Mouse (Mus musculus) liver, adult 2 months (tissue): Measurements from ENCODE around the gene 9130230L23Rik. TPM values are rescaled to one million over a fixed set of nuclear protein-coding genes. Genes with fewer than 3 reads are reported as not detected.
A peak's percentile ranks its signal among the peaks of the same experiment; 100 is the strongest.
"Not testable (repeated sequence)": the region's sequence is repeated elsewhere in the genome, so short reads cannot be mapped to it uniquely, and the experiment has no call there.

ENCODE experiments used
- DNase-seq: peaks from one replicate; pipeline ENCODE4 v3.0.0-alpha.2; 2011; ENCODE audit warnings: low read depth, low spot score; ENCODE audit errors: extremely low read depth
- H3K27ac ChIP-seq: fragments of 200-500 bp; replicated peaks from 2 replicates; pipeline ENCODE4 v1.5.1; 2012; ENCODE audit warnings: low read depth, mild to moderate bottlenecking, control low read depth, inconsistent platforms, low read length; ENCODE audit not compliant: insufficient read depth
- H3K27me3 ChIP-seq: fragments of 200-500 bp; 2 replicates; pipeline ENCODE4 v1.6.1; 2012; ENCODE audit warnings: mild to moderate bottlenecking, moderate library complexity, low read length, inconsistent platforms; ENCODE audit not compliant: control insufficient read depth, insufficient read depth
- H3K36me3 ChIP-seq: fragments of 200-500 bp; 2 replicates; pipeline ENCODE4 v1.6.1; 2012; ENCODE audit warnings: low read length, inconsistent platforms; ENCODE audit not compliant: control insufficient read depth, insufficient read depth
- H3K4me1 ChIP-seq: fragments of 200-500 bp; 2 replicates; pipeline ENCODE4 v1.6.1; 2011; ENCODE audit warnings: low read length; ENCODE audit not compliant: control insufficient read depth, insufficient read depth
- H3K4me3 ChIP-seq: fragments of 200-500 bp; 2 replicates; pipeline ENCODE4 v1.5.1; 2011; ENCODE audit warnings: low read depth, mild to moderate bottlenecking, control low read depth, low read length, moderate library complexity; ENCODE audit not compliant: insufficient read depth
- H3K79me2 ChIP-seq: fragments of 200-500 bp; 2 replicates; pipeline ENCODE4 v1.6.1; 2012; ENCODE audit warnings: inconsistent platforms, mild to moderate bottlenecking, low read length, moderate library complexity; ENCODE audit not compliant: control insufficient read depth, insufficient read depth
- H3K9ac ChIP-seq: fragments of 200-500 bp; 2 replicates; pipeline ENCODE4 v1.6.1; 2012; ENCODE audit warnings: low read depth, mild to moderate bottlenecking, control low read depth, inconsistent platforms, low read length
- CTCF ChIP-seq: fragments of 200-500 bp; IDR thresholded peaks from 2 replicates; pipeline ENCODE4 v1.5.1; 2011; ENCODE audit warnings: low read depth, low read length, control low read depth
- POLR2A ChIP-seq: fragments of 200-500 bp; IDR thresholded peaks from 2 replicates; pipeline ENCODE4 v1.6.1; 2011; ENCODE audit warnings: low read length, control low read depth; ENCODE audit not compliant: insufficient read depth; ENCODE audit errors: extremely low read depth
- WGBS: fragments of 180-500 bp; shearing (Covaris S2); methylation state at CpG from one replicate; pipeline ENCODE4 v1.1.7; 2018; 5-methylcytosine and 5-hydroxymethylcytosine counted together
- polyA plus RNA-seq: library from polyadenylated mRNA; depleted of rRNA; stranded (reverse); fragments of >200 nt; gene quantifications from 2 replicates; pipeline ENCODE4 v1.2.3, GENCODE M21; 2012
- total RNA-seq: library from RNA; depleted of rRNA; stranded (reverse); fragments of >200 nt; gene quantifications from 2 replicates; pipeline ENCODE4 v1.2.3, GENCODE M21; 2014

Gene 9130230L23Rik
- total and polyA plus RNA-seq, 2 experiments = 0.65 TPM; not detected in 1

GRCm38 (mm10) chr5:66000567-66001125 is 3.4 kb downstream of the 9130230L23Rik start:
- TF ChIP-seq POLR2A (no peak), CTCF (no peak)
- H3K9ac ChIP-seq = no peak overlapping the region
- H3K79me2 ChIP-seq = no peaks in the 10 kb centered on the region
- DNase-seq = no peak
- H3K27me3 ChIP-seq = no peaks in the 10 kb centered on the region
- no peak overlapping the region for H3K27ac ChIP-seq
- no peak overlapping the region for H3K4me3 ChIP-seq
- H3K36me3 ChIP-seq = no peaks in the 10 kb centered on the region
- 78% methylated on average over 6 of the region's 6 CpGs for WGBS
- peaks cover 9% of the 10 kb centered on the region for H3K4me1 ChIP-seq

GRCm38 (mm10) chr5:66000074-66000473 is 4.0 kb downstream of the 9130230L23Rik start:
- Histone ChIP-seq H3K9ac (no peak overlapping the region), H3K27ac (no peak overlapping the region), H3K36me3 (no peaks in the 10 kb centered on the region), H3K27me3 (no peaks in the 10 kb centered on the region), H3K4me1 (peaks cover 6% of the 10 kb centered on the region), H3K79me2 (no peaks in the 10 kb centered on the region), H3K4me3 (no peak overlapping the region)
- peak; percentile 90 for DNase-seq
- no peak for TF ChIP-seq POLR2A
- no peak for TF ChIP-seq CTCF
- 28% methylated on average over 7 of the region's 7 CpGs for WGBS

GRCm38 (mm10) chr5:65999106-65999505 is 5.0 kb downstream of the 9130230L23Rik start:
- DNase-seq = peak; percentile 88
- Histone ChIP-seq H3K27me3 (no peaks in the 10 kb centered on the region), H3K27ac (no peak overlapping the region), H3K4me3 (no peak overlapping the region), H3K36me3 (no peaks in the 10 kb centered on the region), H3K4me1 (peaks cover 3% of the 10 kb centered on the region), H3K9ac (no peak overlapping the region), H3K79me2 (no peaks in the 10 kb centered on the region)
- WGBS = 48% methylated on average over 7 of the region's 7 CpGs
- TF ChIP-seq CTCF = no peak
- TF ChIP-seq POLR2A = no peak

- H3K4me3 ChIP-seq = no peak overlapping the region
- H3K9ac ChIP-seq = no peak overlapping the region
- no peak for DNase-seq
- H3K36me3 ChIP-seq = no peaks in the 10 kb centered on the region
- H3K79me2 ChIP-seq = no peaks in the 10 kb centered on the region
- H3K27me3 ChIP-seq = no peaks in the 10 kb centered on the region
- H3K27ac ChIP-seq = no peak overlapping the region
- TF ChIP-seq CTCF (no peak), POLR2A (no peak)
- peaks cover 3% of the 10 kb centered on the region for H3K4me1 ChIP-seq
Measured at GRCm38 (mm10) chr5:65997813-65998212, 6.3 kb downstream of the 9130230L23Rik start.

- H3K27me3 ChIP-seq = no peaks in the 10 kb centered on the region
- H3K4me1 ChIP-seq = no peaks in the 10 kb centered on the region
- no peaks in the 10 kb centered on the region for H3K36me3 ChIP-seq
- no peak for DNase-seq
- no peak overlapping the region for H3K27ac ChIP-seq
- whole genome bisulfite sequencing = 80% methylated on average over 6 of the region's 6 CpGs
- TF ChIP-seq CTCF = no peak
- no peak for TF ChIP-seq POLR2A
- H3K79me2 ChIP-seq = no peaks in the 10 kb centered on the region
- H3K4me3 ChIP-seq = no peak overlapping the region
- no peak overlapping the region for H3K9ac ChIP-seq
Measured at GRCm38 (mm10) chr5:65994643-65995042, 9.4 kb downstream of the 9130230L23Rik start.

- DNase-seq = no peak
- WGBS = 80% methylated on average over 2 of the region's 2 CpGs
- Histone ChIP-seq H3K36me3 (no peaks in the 10 kb centered on the region), H3K9ac (no peak overlapping the region), H3K4me3 (no peak overlapping the region), H3K27me3 (no peaks in the 10 kb centered on the region), H3K4me1 (no peaks in the 10 kb centered on the region), H3K27ac (no peak overlapping the region), H3K79me2 (no peaks in the 10 kb centered on the region)
- no peak for TF ChIP-seq CTCF
- no peak for TF ChIP-seq POLR2A
Measured at GRCm38 (mm10) chr5:65991191-65991590, 12.9 kb downstream of the 9130230L23Rik start.

- not testable (repeated sequence) for H3K4me1 ChIP-seq, H3K36me3 ChIP-seq
- 69% methylated on average over 3 of the region's 3 CpGs for WGBS
Measured at GRCm38 (mm10) chr5:65987004-65987403, 17.1 kb downstream of the 9130230L23Rik start.

More at GRCm38 (mm10) chr5:65987004-65987403, 17.1 kb downstream of the 9130230L23Rik start:
- not testable (repeated sequence) for H3K9ac ChIP-seq, H3K79me2 ChIP-seq, H3K27ac ChIP-seq, H3K4me3 ChIP-seq, DNase-seq, H3K27me3 ChIP-seq
